Mouse (Mus musculus) cerebellum, postnatal 36 days (tissue): ENCODE measurements at regions not wholly inside any gene's neighbourhood (a gene's known extent, or its start where the extent isn't known, plus 50 kb on each side); places are given as distances from the start of the nearest gene placed in this dataset.
A peak's percentile ranks its signal among the peaks of the same experiment; 100 is the strongest.
"Not testable (repeated sequence)": the region's sequence is repeated elsewhere in the genome, so short reads cannot be mapped to it uniquely, and the experiment has no call there.

Source experiments
- DNase-seq, 2 experiments: peaks; one replicate each; pipeline ENCODE4 v3.0.0; 2021 to 2022; ENCODE audit warnings: mixed read lengths in 2 of 2

- DNase-seq, result peak in 1 of 2 experiments; percentile 8
Observed at GRCm38 (mm10) chr1:114641215-114641614, 1043.3 kb upstream of the Cntnap5a start.

- not testable (repeated sequence) for DNase-seq
Observed at GRCm38 (mm10) chr1:114641854-114642253, 1042.7 kb upstream of the Cntnap5a start.

- DNase-seq, result peak in 1 of 2 experiments; percentile 1
Observed at GRCm38 (mm10) chr1:114673954-114674353, 1010.6 kb upstream of the Cntnap5a start.

GRCm38 (mm10) chr1:114681258-114681657 lies 1003.3 kb upstream of the Cntnap5a start:
- DNase-seq, result no peak

GRCm38 (mm10) chr1:114721142-114721541 lies 963.4 kb upstream of the Cntnap5a start:
- no peak for DNase-seq

GRCm38 (mm10) chr1:114729167-114729566 lies 955.4 kb upstream of the Cntnap5a start:
- no peak for DNase-seq
